Mouse (Mus musculus) thymus, postnatal 0 days (tissue): Measurements from ENCODE around the gene Tor1aip1. TPM values are rescaled to one million over a fixed set of nuclear protein-coding genes. Genes with fewer than 3 reads are reported as not detected.

Experiments used
- DNase-seq: peaks from one replicate; pipeline ENCODE4 v3.0.0-alpha.2; 2015; ENCODE audit warnings: low spot score
- polyA plus RNA-seq: library from polyadenylated mRNA; unstranded; fragments of >200 nt; fragmentation: Nextera tagmentation; extraction: Ambion mirVana; gene quantifications from 2 replicates; pipeline ENCODE4 v1.2.1, GENCODE M21; 2015

The Tor1aip1 gene
- 90.2 and 104 TPM in 2 replicates for polyA plus RNA-seq

DNA sequence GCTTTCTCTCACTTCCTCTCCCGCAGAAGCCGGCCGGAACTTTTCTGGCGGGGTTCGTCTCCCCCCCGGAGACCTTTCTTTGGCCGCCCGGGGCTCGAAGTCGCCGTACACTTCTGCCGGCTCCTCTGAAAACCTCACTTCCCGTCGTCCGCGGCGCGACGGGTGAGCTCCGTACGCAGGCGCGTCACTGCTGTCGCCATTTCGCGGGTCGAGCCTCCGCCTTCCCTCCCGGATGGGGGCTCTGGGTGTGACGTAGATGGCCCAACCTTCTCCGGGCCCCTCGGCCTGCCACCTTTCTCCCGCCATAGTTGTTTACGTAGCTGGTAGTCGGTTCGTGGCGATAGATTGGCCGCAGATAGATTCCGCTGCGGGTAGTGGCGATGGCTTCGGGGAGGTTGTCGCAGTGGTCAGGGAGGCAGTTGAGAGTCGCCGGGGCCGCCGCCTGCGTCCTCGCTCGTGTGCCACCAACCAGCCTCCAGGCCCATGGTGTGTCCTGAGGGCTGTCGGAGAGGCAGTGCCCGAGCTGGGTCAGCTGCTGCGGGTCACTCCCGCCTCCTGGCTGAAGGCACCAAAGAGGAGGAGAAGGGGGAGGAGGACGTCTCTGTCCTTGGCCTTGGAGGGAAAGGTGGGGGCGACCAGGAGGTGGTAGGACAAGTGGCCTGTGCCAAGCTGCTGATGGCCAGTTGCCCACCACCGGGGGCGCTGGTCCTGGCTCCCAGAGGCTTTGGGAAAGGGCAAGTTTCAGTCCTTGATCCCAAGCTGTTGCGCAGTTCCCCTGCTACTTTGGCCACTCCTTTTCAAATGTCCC lies at the start of gene Tor1aip1:
TSS of gene Tor1aip1 (minus strand) at position 551 of the 808 bp plus-strand sequence.
- DNase-seq, result peak; percentile 99

DNA sequence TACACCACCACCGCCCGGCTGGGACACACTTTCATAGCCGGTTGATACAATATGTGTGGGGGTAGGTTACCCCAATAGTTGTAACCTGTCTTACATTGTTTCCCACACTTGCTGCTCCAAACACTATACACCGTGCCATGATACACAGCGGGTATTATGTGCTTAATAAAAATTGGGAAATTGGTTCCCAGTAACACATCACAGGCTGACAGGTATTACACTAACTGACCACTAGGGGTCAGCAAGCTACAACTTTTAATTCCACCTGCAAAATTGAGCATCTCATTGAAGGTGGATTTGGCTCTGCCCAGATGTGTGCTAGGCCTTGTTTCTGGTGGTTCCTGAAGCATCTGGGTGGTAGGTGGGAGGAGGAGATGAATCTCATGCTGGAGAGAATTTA lies 49.5 kb upstream of the Tor1aip1 start:
- DNase-seq, result peak; percentile 81

- no peak for DNase-seq
Measured at GRCm38 (mm10) chr1:156084603-156085002, 48.3 kb upstream of the Tor1aip1 start.

DNA sequence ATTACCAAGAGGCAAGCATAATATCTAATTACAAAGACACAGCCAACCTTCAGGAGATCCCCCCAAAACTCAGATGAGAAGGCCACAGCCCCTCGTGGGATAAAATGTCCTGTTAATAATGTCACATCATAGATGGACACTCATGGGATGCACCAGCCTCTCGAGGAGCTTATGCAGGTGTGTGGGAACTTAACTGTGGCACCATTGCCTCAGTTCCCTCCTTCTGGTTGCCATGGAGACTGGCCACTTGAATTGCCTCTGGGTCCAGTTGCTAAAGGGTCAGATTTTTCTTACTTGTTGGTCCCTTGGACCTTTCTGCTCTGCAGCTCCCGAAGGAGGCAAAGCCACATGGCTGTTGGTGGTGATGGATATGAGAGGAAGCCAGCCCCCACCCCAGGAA lies 41.4 kb upstream of the Tor1aip1 start:
- DNase-seq, result no peak

GRCm38 (mm10) chr1:156076474-156076873 lies 40.2 kb upstream of the Tor1aip1 start:
- DNase-seq, result peak; percentile 83

GRCm38 (mm10) chr1:156074575-156074974 lies 38.3 kb upstream of the Tor1aip1 start:
- no peak for DNase-seq

- DNase-seq, result no peak
Measured at GRCm38 (mm10) chr1:156073169-156073821, 37.0 kb upstream of the Tor1aip1 start.

- DNase-seq, result no peak
Measured at GRCm38 (mm10) chr1:156070106-156070505, 33.8 kb upstream of the Tor1aip1 start.

- peak; percentile 26 for DNase-seq
Measured at GRCm38 (mm10) chr1:156066133-156066532, 29.9 kb upstream of the Tor1aip1 start.

- DNase-seq, result no peak
Measured at GRCm38 (mm10) chr1:156062193-156062592, 25.9 kb upstream of the Tor1aip1 start.

GRCm38 (mm10) chr1:156058207-156058606 lies 21.9 kb upstream of the Tor1aip1 start:
- DNase-seq, result no peak

DNA sequence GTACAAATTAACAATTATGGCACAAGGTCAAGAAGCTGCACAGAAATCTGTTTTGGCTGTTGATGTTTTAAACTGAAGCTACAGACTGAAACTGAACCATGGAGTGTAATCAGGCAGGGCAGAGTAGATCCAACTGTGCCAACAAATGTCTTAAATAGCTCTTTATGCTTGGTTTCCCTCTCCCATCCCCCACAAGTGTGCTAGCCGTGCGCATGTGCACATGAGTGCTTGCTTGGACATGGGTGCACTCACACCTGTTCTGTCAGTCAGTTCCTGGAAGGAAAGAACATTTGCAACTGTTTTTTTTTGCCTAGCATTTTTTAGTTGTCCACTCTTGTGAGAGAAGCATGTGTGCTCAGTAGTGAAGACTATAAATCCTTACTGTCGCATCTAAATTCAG lies 10.4 kb upstream of the Tor1aip1 start:
- DNase-seq, result no peak

DNA sequence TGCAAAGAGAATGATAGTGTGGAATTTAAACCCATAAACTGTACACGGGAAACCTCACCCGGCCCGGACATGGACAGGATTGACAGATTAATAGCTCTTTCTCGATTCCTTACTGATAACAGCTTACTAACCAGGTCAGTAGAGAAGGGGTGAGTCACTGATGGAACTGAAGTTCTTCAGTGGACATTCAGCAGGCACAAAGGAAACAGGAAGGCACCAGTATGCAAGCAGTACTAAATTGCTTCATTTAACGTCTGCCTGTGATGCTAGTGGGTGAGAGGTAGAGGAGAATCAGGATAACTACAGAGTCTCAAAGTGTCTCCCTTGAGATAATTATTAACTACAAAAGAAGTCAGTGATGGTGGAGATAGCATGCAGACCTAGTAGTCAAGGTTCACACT lies 7.9 kb upstream of the Tor1aip1 start:
- DNase-seq, result no peak

DNA sequence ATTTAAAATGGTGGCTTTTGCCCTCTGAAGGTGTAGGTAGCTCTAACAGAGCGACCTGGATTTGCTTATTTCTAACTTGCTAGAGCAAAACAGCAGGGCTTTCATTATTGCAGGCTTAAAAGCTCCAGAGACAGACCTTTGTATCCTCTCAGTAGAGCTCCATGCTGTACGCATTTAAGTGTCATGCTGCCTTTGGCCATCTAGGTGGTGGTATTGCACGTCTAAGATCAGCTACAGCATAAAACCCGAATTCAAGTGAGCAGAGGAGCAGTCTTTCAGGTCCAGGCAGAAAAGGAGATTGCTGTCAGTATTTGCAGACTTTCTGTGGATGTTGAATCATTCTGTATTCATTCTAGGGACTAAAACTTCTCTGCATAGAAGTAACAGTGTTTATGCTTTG lies 6.7 kb upstream of the Tor1aip1 start:
- DNase-seq, result peak; percentile 82

GRCm38 (mm10) chr1:156042481-156042880 lies 6.2 kb upstream of the Tor1aip1 start:
- DNase-seq, result no peak

- no peak for DNase-seq
Measured at GRCm38 (mm10) chr1:156041451-156042241, 5.4 kb upstream of the Tor1aip1 start.

GRCm38 (mm10) chr1:156040731-156041401 lies 4.6 kb upstream of the Tor1aip1 start:
- peak; percentile 92 for DNase-seq

DNA sequence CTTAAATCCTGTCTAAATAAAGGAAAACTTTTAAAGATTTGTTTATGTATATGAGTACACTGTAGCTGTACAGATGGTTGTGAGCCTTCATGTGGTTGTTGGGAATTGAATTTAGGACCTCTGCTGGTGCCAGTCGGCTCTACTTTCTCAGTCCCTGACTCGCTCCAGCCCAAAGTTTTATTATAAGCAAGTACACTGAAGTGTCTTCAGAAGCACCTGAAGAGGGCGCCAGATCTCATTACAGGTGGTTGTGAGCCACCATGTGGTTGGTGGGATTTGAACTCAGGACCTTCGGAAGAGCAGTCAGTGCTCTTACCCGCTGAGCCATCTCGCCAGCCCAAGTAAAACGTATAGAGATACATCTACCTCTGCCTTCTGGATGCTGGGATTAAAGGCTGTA lies 3.7 kb upstream of the Tor1aip1 start:
- DNase-seq, result peak; percentile 52

- peak; percentile 55 for DNase-seq
Measured at GRCm38 (mm10) chr1:156037144-156037583, 884 bp upstream of the Tor1aip1 start.

- DNase-seq, result peak; percentile 82
Measured at GRCm38 (mm10) chr1:156035269-156035929, 881 bp downstream of the Tor1aip1 start, which contains the start of gene Tor1aip2. Gene Tor1aip2 (plus strand): TSS chr1:156035403.

DNA sequence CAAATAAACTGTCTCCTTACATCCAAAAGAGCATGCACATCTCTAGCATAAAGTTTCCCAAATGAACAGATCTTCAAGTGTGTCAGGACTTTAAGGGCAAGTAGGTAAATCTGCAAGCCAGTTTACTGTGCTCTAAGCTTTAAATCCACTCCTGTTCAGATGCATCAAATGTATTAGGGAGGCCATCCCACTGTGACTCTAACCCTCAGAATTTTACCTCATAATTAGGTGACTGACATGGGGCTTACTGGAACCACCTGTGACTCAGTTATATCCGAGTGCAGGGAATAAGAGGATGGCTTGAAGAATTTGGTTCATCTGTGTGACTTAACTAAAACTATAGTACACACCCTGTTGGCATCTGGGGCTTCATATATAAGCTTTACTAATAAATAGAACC lies 1.6 kb downstream of the Tor1aip1 start:
- no peak for DNase-seq
